Mouse (Mus musculus) erythroblast, embryonic 14.5 days (primary cell): ENCODE data around the gene Nacc2. TPM values are rescaled to one million over a fixed set of nuclear protein-coding genes. Genes with fewer than 3 reads are reported as not detected.

ENCODE experiments used
- H3K27me3 ChIP-seq: 2 replicates; pipeline ENCODE4 v1.6.1; 2012; ENCODE audit warnings: inconsistent platforms; ENCODE audit not compliant: control insufficient read depth
- H3K36me3 ChIP-seq: 2 replicates; pipeline ENCODE4 v1.6.1; 2012; ENCODE audit warnings: mild to moderate bottlenecking, inconsistent platforms; ENCODE audit not compliant: control insufficient read depth
- H3K4me1 ChIP-seq: 2 replicates; pipeline ENCODE4 v1.6.1; 2012; ENCODE audit warnings: inconsistent platforms; ENCODE audit not compliant: control insufficient read depth
- H3K4me3 ChIP-seq: replicated peaks from 2 replicates; pipeline ENCODE3; 2012; ENCODE audit warnings: moderate library complexity, mild to moderate bottlenecking, inconsistent platforms
- H3K9me3 ChIP-seq: 2 replicates; pipeline ENCODE4 v1.6.1; 2012; ENCODE audit warnings: low read length, inconsistent platforms, mixed read lengths; ENCODE audit not compliant: control insufficient read depth
- GATA1 ChIP-seq: IDR thresholded peaks from 2 replicates; pipeline ENCODE4 v1.6.1; 2012; ENCODE audit warnings: low read length, inconsistent platforms, mixed read lengths
- TAL1 ChIP-seq: IDR thresholded peaks from 3 replicates; pipeline ENCODE4 v1.6.1; 2012; ENCODE audit warnings: low read length, inconsistent platforms, mixed read lengths
- polyA plus RNA-seq: library from polyadenylated mRNA; stranded (reverse); fragments of >175 nt; gene quantifications from 2 replicates; pipeline ENCODE4 v1.2.3, GENCODE M21; 2012

Gene Nacc2
- polyA plus RNA-seq, 1 experiment: 0.17 TPM

- Histone ChIP-seq H3K4me1 (peaks cover 26% of the 10 kb centered on the region), H3K27me3 (no peaks in the 10 kb centered on the region), H3K36me3 (peaks cover 5% of the 10 kb centered on the region; the same call in 1 of the 2 replicates), H3K9me3 (no peaks in the 10 kb centered on the region), H3K4me3 (no peak overlapping the region)
- TF ChIP-seq TAL1: no peak
- no peak for TF ChIP-seq GATA1
These were observed 67.3 kb downstream of the Nacc2 start for GRCm38 (mm10) chr2:26055747-26056102.

- Histone ChIP-seq H3K27me3 (no peaks in the 10 kb centered on the region), H3K4me1 (peaks cover 20% of the 10 kb centered on the region), H3K4me3 (no peak overlapping the region), H3K36me3 (peaks cover 4% of the 10 kb centered on the region; the same call in 1 of the 2 replicates), H3K9me3 (no peaks in the 10 kb centered on the region)
- TF ChIP-seq GATA1 (peak; percentile 11; the same call in 1 of the 2 replicates), TAL1 (no peak)
These were observed 67.8 kb downstream of the Nacc2 start for GRCm38 (mm10) chr2:26055046-26055746.

GRCm38 (mm10) chr2:26052806-26053205 is 70.2 kb downstream of the Nacc2 start:
- TF ChIP-seq TAL1 (no peak), GATA1 (no peak)
- Histone ChIP-seq H3K4me3 (no peak overlapping the region), H3K4me1 (peaks cover 33% of the 10 kb centered on the region), H3K36me3 (no peaks in the 10 kb centered on the region), H3K27me3 (no peaks in the 10 kb centered on the region; the same call in 1 of the 2 replicates), H3K9me3 (no peaks in the 10 kb centered on the region)

- no peaks in the 10 kb centered on the region for H3K9me3 ChIP-seq
- TF ChIP-seq TAL1 (0 out of 3 replicates have a peak, but pooled peaks have one; percentile 33), GATA1 (no peak)
- H3K27me3 ChIP-seq: peaks cover 2% of the 10 kb centered on the region; the same call in 1 of the 2 replicates
- no peak overlapping the region for H3K4me3 ChIP-seq
- H3K36me3 ChIP-seq: no peaks in the 10 kb centered on the region
- H3K4me1 ChIP-seq: peaks cover 32% of the 10 kb centered on the region
These were observed 74.2 kb downstream of the Nacc2 start for GRCm38 (mm10) chr2:26048816-26049215.

GRCm38 (mm10) chr2:26044216-26044615 is 78.8 kb downstream of the Nacc2 start:
- TF ChIP-seq GATA1 (no peak), TAL1 (no peak)
- Histone ChIP-seq H3K36me3 (no peaks in the 10 kb centered on the region), H3K9me3 (no peaks in the 10 kb centered on the region), H3K4me3 (no peak overlapping the region), H3K27me3 (peaks cover 18% of the 10 kb centered on the region), H3K4me1 (peaks cover 65% of the 10 kb centered on the region)

- Histone ChIP-seq H3K4me1 (peaks cover 65% of the 10 kb centered on the region), H3K36me3 (no peaks in the 10 kb centered on the region), H3K27me3 (peaks cover 18% of the 10 kb centered on the region), H3K4me3 (no peak overlapping the region), H3K9me3 (no peaks in the 10 kb centered on the region)
- TF ChIP-seq TAL1: no peak
These were observed 80.4 kb downstream of the Nacc2 start for GRCm38 (mm10) chr2:26042603-26043002.

GRCm38 (mm10) chr2:26041163-26041810 is 81.7 kb downstream of the Nacc2 start:
- peaks cover 76% of the 10 kb centered on the region for H3K4me1 ChIP-seq
- no peaks in the 10 kb centered on the region for H3K9me3 ChIP-seq
- TF ChIP-seq GATA1: no peak
- no peak for TF ChIP-seq TAL1
- peaks cover 15% of the 10 kb centered on the region for H3K27me3 ChIP-seq
- no peak overlapping the region for H3K4me3 ChIP-seq
- H3K36me3 ChIP-seq: no peaks in the 10 kb centered on the region

GRCm38 (mm10) chr2:26039951-26040350 is 83.1 kb downstream of the Nacc2 start:
- H3K4me3 ChIP-seq: no peak overlapping the region
- peaks cover 84% of the 10 kb centered on the region for H3K4me1 ChIP-seq
- H3K9me3 ChIP-seq: no peaks in the 10 kb centered on the region
- H3K27me3 ChIP-seq: peaks cover 15% of the 10 kb centered on the region
- no peaks in the 10 kb centered on the region for H3K36me3 ChIP-seq
- TF ChIP-seq TAL1: no peak
- no peak for TF ChIP-seq GATA1

GRCm38 (mm10) chr2:26037386-26037785 is 85.6 kb downstream of the Nacc2 start:
- Histone ChIP-seq H3K4me1 (peaks cover 93% of the 10 kb centered on the region), H3K27me3 (peaks cover 15% of the 10 kb centered on the region), H3K4me3 (peak overlapping the region; percentile 37), H3K9me3 (no peaks in the 10 kb centered on the region), H3K36me3 (no peaks in the 10 kb centered on the region)
- TF ChIP-seq TAL1 (peak; percentile 48), GATA1 (peak; percentile 55)
